Mouse (Mus musculus): Measurements from ENCODE around the gene Arhgef25. TPM values are rescaled to one million over a fixed set of nuclear protein-coding genes. Genes with fewer than 3 reads are reported as not detected.

Arhgef25 gene
- polyA plus RNA-seq, 2 experiments: 3.4 to 7.7 TPM

GRCm38 (mm10) chr10:127230693-127231092 is 40.8 kb upstream of the Arhgef25 start:
- H3K36me3 ChIP-seq (replicated peaks; ENCODE audit: control insufficient read depth, insufficient read depth, low read depth): no peaks in the 10 kb centered on the region
- H3K27ac ChIP-seq: no peak overlapping the region
- ATAC-seq (ENCODE audit: insufficient read depth): peak; percentile 24; the same call in 1 of the 2 replicates
- no peak overlapping the region for H3K4me3 ChIP-seq (ENCODE audit: insufficient read depth in 1 of 2, low read depth in 2 of 2, low read length in 2 of 2)
- H3K4me2 ChIP-seq (ENCODE audit: low read depth): no peak overlapping the region
- no peak for DNase-seq (ENCODE audit: low read depth in 3 of 3, low spot score in 3 of 3)
- TF ChIP-seq EP300 (IDR thresholded peaks at IDR 0.05; ENCODE audit: low read depth): no peak
- no peak for TF ChIP-seq CTCF (IDR thresholded peaks at IDR 0.05; ENCODE audit: low read depth)
- WGBS (ENCODE audit: insufficient replicate concordance): 21% methylated on average over 12 of the region's 12 CpGs
- no peak overlapping the region for H3K9ac ChIP-seq (replicated peaks)
- H3K9me3 ChIP-seq (ENCODE audit: control insufficient read depth, low read length): no peaks in the 10 kb centered on the region
- no peaks in the 10 kb centered on the region; the same call in 1 of the 2 replicates for H3K27me3 ChIP-seq (ENCODE audit: control insufficient read depth, insufficient read depth, low read length)
- H3K4me1 ChIP-seq (replicated peaks; ENCODE audit: control insufficient read depth in 2 of 2, insufficient read depth in 2 of 2, low read length in 1 of 2): no peaks in the 10 kb centered on the region

- WGBS (ENCODE audit: insufficient replicate concordance): 21% methylated on average over 4 of the region's 4 CpGs
- peak; percentile 67; the same call in 1 of the 2 replicates for ATAC-seq (ENCODE audit: insufficient read depth)
- peak; percentile 50 to 64 (median 55) for DNase-seq (ENCODE audit: low read depth in 3 of 3, low spot score in 3 of 3)
- Histone ChIP-seq H3K9me3 (ENCODE audit: control insufficient read depth, low read length) (no peaks in the 10 kb centered on the region), H3K9ac (replicated peaks) (no peak overlapping the region), H3K4me1 (replicated peaks; ENCODE audit: control insufficient read depth in 2 of 2, insufficient read depth in 2 of 2, low read length in 1 of 2) (no peaks in the 10 kb centered on the region; a peak in 1 of 4 replicates), H3K27me3 (ENCODE audit: control insufficient read depth, insufficient read depth, low read length) (no peaks in the 10 kb centered on the region; the same call in 1 of the 2 replicates), H3K36me3 (replicated peaks; ENCODE audit: control insufficient read depth, insufficient read depth, low read depth) (no peaks in the 10 kb centered on the region), H3K27ac (no peak overlapping the region), H3K4me3 (ENCODE audit: insufficient read depth in 1 of 2, low read depth in 2 of 2, low read length in 2 of 2) (no peak overlapping the region), H3K4me2 (ENCODE audit: low read depth) (no peak overlapping the region)
- TF ChIP-seq CTCF (IDR thresholded peaks at IDR 0.05; ENCODE audit: low read depth) (peak; percentile 85), EP300 (IDR thresholded peaks at IDR 0.05; ENCODE audit: low read depth) (no peak)
These were observed 39.0 kb upstream of the Arhgef25 start for GRCm38 (mm10) chr10:127228897-127229296.

- no peaks in the 10 kb centered on the region for H3K9me3 ChIP-seq (ENCODE audit: control insufficient read depth, low read length)
- TF ChIP-seq EP300 (IDR thresholded peaks at IDR 0.05; ENCODE audit: low read depth) (no peak), CTCF (IDR thresholded peaks at IDR 0.05; ENCODE audit: low read depth) (no peak)
- H3K4me3 ChIP-seq (ENCODE audit: insufficient read depth in 1 of 2, low read depth in 2 of 2, low read length in 2 of 2): no peak overlapping the region
- no peak overlapping the region for H3K4me2 ChIP-seq (ENCODE audit: low read depth)
- ATAC-seq (ENCODE audit: insufficient read depth): no peak
- H3K27ac ChIP-seq: no peak overlapping the region
- WGBS (ENCODE audit: insufficient replicate concordance): 53% methylated on average over 8 of the region's 8 CpGs
- H3K27me3 ChIP-seq (ENCODE audit: control insufficient read depth, insufficient read depth, low read length): no peaks in the 10 kb centered on the region; the same call in 1 of the 2 replicates
- no peaks in the 10 kb centered on the region; a peak in 1 of 4 replicates for H3K4me1 ChIP-seq (replicated peaks; ENCODE audit: control insufficient read depth in 2 of 2, insufficient read depth in 2 of 2, low read length in 1 of 2)
- H3K9ac ChIP-seq (replicated peaks): no peak overlapping the region
- no peak for DNase-seq (ENCODE audit: low read depth in 3 of 3, low spot score in 3 of 3)
- H3K36me3 ChIP-seq (replicated peaks; ENCODE audit: control insufficient read depth, insufficient read depth, low read depth): no peaks in the 10 kb centered on the region
These were observed 37.3 kb upstream of the Arhgef25 start for GRCm38 (mm10) chr10:127227163-127227562.

DNA sequence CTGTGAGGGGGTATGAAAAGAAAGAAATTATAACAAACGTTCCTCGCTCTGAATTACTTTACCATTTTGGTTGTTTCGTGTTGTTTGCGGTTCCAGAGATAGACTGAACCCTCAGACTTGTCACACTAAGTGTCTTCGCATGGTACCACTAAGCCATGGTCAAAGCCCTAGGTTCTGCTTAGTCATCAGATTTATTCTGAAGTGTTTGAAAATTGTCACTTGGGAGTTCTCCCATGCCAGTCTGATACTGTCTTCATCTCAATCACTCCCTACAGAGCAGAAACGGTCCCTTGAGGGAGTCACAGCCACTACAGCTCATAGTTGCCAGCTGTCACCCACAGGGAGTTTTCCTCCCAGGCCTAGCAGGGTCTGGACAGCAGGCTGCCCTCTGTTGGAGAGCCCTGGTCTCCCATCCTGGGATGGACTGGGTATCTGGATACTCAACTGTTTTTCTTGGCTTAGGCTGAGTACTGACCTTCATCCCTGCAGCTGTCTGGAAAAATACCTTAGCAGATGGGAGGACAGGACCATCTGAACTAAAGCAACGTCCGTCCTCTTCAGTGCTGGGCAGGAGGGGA is 36.5 kb upstream of the Arhgef25 start:
- Histone ChIP-seq H3K9me3 (ENCODE audit: control insufficient read depth, low read length) (no peaks in the 10 kb centered on the region), H3K4me1 (replicated peaks; ENCODE audit: control insufficient read depth in 2 of 2, insufficient read depth in 2 of 2, low read length in 1 of 2) (no peaks in the 10 kb centered on the region; a peak in 1 of 4 replicates), H3K4me3 (ENCODE audit: insufficient read depth in 1 of 2, low read depth in 2 of 2, low read length in 2 of 2) (no peak overlapping the region), H3K27me3 (ENCODE audit: control insufficient read depth, insufficient read depth, low read length) (no peaks in the 10 kb centered on the region; the same call in 1 of the 2 replicates), H3K4me2 (ENCODE audit: low read depth) (no peak overlapping the region), H3K9ac (replicated peaks) (no peak overlapping the region), H3K27ac (no peak overlapping the region), H3K36me3 (replicated peaks; ENCODE audit: control insufficient read depth, insufficient read depth, low read depth) (no peaks in the 10 kb centered on the region)
- DNase-seq (ENCODE audit: low read depth in 3 of 3, low spot score in 3 of 3) (no peak), ATAC-seq (ENCODE audit: insufficient read depth) (no peak)
- TF ChIP-seq EP300 (IDR thresholded peaks at IDR 0.05; ENCODE audit: low read depth): no peak
- TF ChIP-seq CTCF (IDR thresholded peaks at IDR 0.05; ENCODE audit: low read depth): peak; percentile 67
- WGBS (ENCODE audit: insufficient replicate concordance): 53% methylated on average over 8 of the region's 8 CpGs

- Histone ChIP-seq H3K4me3 (ENCODE audit: insufficient read depth in 1 of 2, low read depth in 2 of 2, low read length in 2 of 2) (no peak overlapping the region), H3K27ac (no peak overlapping the region), H3K27me3 (ENCODE audit: control insufficient read depth, insufficient read depth, low read length) (no peaks in the 10 kb centered on the region; the same call in 1 of the 2 replicates), H3K9ac (replicated peaks) (no peak overlapping the region), H3K9me3 (ENCODE audit: control insufficient read depth, low read length) (no peaks in the 10 kb centered on the region), H3K4me1 (replicated peaks; ENCODE audit: control insufficient read depth in 2 of 2, insufficient read depth in 2 of 2, low read length in 1 of 2) (no peaks in the 10 kb centered on the region; a peak in 1 of 4 replicates), H3K36me3 (replicated peaks; ENCODE audit: control insufficient read depth, insufficient read depth, low read depth) (no peaks in the 10 kb centered on the region), H3K4me2 (ENCODE audit: low read depth) (no peak overlapping the region)
- 33% methylated on average over 10 of the region's 10 CpGs for WGBS (ENCODE audit: insufficient replicate concordance)
- ATAC-seq (ENCODE audit: insufficient read depth) (no peak), DNase-seq (ENCODE audit: low read depth in 3 of 3, low spot score in 3 of 3) (no peak)
- no peak for TF ChIP-seq CTCF (IDR thresholded peaks at IDR 0.05; ENCODE audit: low read depth)
- no peak for TF ChIP-seq EP300 (IDR thresholded peaks at IDR 0.05; ENCODE audit: low read depth)
These were observed 35.8 kb upstream of the Arhgef25 start for GRCm38 (mm10) chr10:127225732-127226131.

Data from liver, embryonic 14.5 days (tissue).